Mouse (Mus musculus) c-Kit-negative CD71-positive TER-119-positive erythroid progenitor cells, embryonic 14.5 days (primary cell): Measurements from ENCODE around the gene Sapcd2.

Experiments
- DNase-seq: peaks from one replicate; pipeline ENCODE4 v3.0.0-alpha.2; 2013; ENCODE audit warnings: low read depth, low spot score

Sapcd2 gene

GRCm38 (mm10) chr2:25371764-25372643 lies at the start of gene Sapcd2:
Gene Sapcd2, plus strand, starts transcription at chr2:25372321.
- DNase-seq, result peak; percentile 81

GRCm38 (mm10) chr2:25326036-25326435 lies 46.1 kb upstream of the Sapcd2 start:
- no peak for DNase-seq

GRCm38 (mm10) chr2:25328440-25328839 lies 43.7 kb upstream of the Sapcd2 start:
- peak; percentile 24 for DNase-seq

GRCm38 (mm10) chr2:25331470-25331869 lies 40.7 kb upstream of the Sapcd2 start:
- DNase-seq, result no peak

- peak; percentile 99 for DNase-seq
Measured at GRCm38 (mm10) chr2:25332286-25333160, 39.6 kb upstream of the Sapcd2 start, which contains the start of gene Man1b1. Gene Man1b1, plus strand, starts transcription at chr2:25332338.

GRCm38 (mm10) chr2:25333569-25333968 lies 38.6 kb upstream of the Sapcd2 start:
- no peak for DNase-seq

- no peak for DNase-seq
Measured at GRCm38 (mm10) chr2:25338303-25338702, 33.8 kb upstream of the Sapcd2 start.

- DNase-seq, result no peak
Measured at GRCm38 (mm10) chr2:25348162-25348561, 24.0 kb upstream of the Sapcd2 start.

- DNase-seq, result no peak
Measured at GRCm38 (mm10) chr2:25349499-25349898, 22.6 kb upstream of the Sapcd2 start.

- DNase-seq, result no peak
Measured at GRCm38 (mm10) chr2:25350701-25351100, 21.4 kb upstream of the Sapcd2 start.

GRCm38 (mm10) chr2:25354211-25354610 lies 17.9 kb upstream of the Sapcd2 start:
- DNase-seq, result no peak

- no peak for DNase-seq
Measured at GRCm38 (mm10) chr2:25355419-25356066, 16.6 kb upstream of the Sapcd2 start.

- peak; percentile 76 for DNase-seq
Measured at GRCm38 (mm10) chr2:25356208-25357079, 15.7 kb upstream of the Sapcd2 start, which contains the start of gene Dpp7. Gene Dpp7, minus strand, starts transcription at chr2:25356359.

- no peak for DNase-seq
Measured at GRCm38 (mm10) chr2:25359848-25360247, 12.3 kb upstream of the Sapcd2 start.

GRCm38 (mm10) chr2:25363478-25364178 lies 8.5 kb upstream of the Sapcd2 start:
- no peak for DNase-seq

GRCm38 (mm10) chr2:25364313-25364712 lies 7.8 kb upstream of the Sapcd2 start:
- no peak for DNase-seq

- DNase-seq, result no peak
Measured at GRCm38 (mm10) chr2:25364761-25365090, 7.4 kb upstream of the Sapcd2 start.

- no peak for DNase-seq
Measured at GRCm38 (mm10) chr2:25365091-25365761, 6.9 kb upstream of the Sapcd2 start, which contains the start of gene Uap1l1. Gene Uap1l1, minus strand, starts transcription at chr2:25365682.

- DNase-seq, result peak; percentile 27
Measured at GRCm38 (mm10) chr2:25369996-25370395, 2.1 kb upstream of the Sapcd2 start.
